Mouse (Mus musculus): ENCODE measurements around the gene Mmp9.

GRCm38 (mm10) chr2:164913428-164913786 is 27.2 kb upstream of the Mmp9 start:
- TF ChIP-seq EP300 (IDR thresholded peaks at IDR 0.05; ENCODE audit: low read depth) (no peak), CTCF (IDR thresholded peaks at IDR 0.05; ENCODE audit: low read depth) (no peak)
